Mouse (Mus musculus) megakaryocyte, adult 5-6 weeks (primary cell): ENCODE measurements around the gene Stxbp6. TPM values are rescaled to one million over a fixed set of nuclear protein-coding genes. Genes with fewer than 3 reads are reported as not detected.
"Not testable (repeated sequence)": the region's sequence is repeated elsewhere in the genome, so short reads cannot be mapped to it uniquely, and the experiment has no call there.

Experiments used
- ATAC-seq: 2 replicates; pipeline ENCODE4 v1.8.0; 2016; ENCODE audit warnings: mild to moderate bottlenecking, inconsistent platforms; ENCODE audit not compliant: poor library complexity, severe bottlenecking
- total RNA-seq, 2 experiments: library from RNA; stranded (forward) in 1 of 2; stranded (reverse) in 1 of 2; fragments of 153-499, 151-499 nt in 1 of 2; fragments of 221-1000, 200-1000 nt in 1 of 2; gene quantifications; 2 replicates each; pipeline versions ENCODE4 v1.2.3 to v1.2.4; 2015 to 2017

The Stxbp6 gene
- total RNA-seq, 2 experiments from 2014 or later: 54.7 to 56.1 TPM

GRCm38 (mm10) chr12:45058007-45058406 is 16.5 kb downstream of the Stxbp6 start:
- peak; percentile 91 for ATAC-seq

- no peak for ATAC-seq
Measured at GRCm38 (mm10) chr12:45056372-45056771, 18.1 kb downstream of the Stxbp6 start.

GRCm38 (mm10) chr12:45053319-45053718 is 21.2 kb downstream of the Stxbp6 start:
- ATAC-seq: no peak

- no peak for ATAC-seq
Measured at GRCm38 (mm10) chr12:45052860-45053259, 21.6 kb downstream of the Stxbp6 start.

GRCm38 (mm10) chr12:45049894-45050293 is 24.6 kb downstream of the Stxbp6 start:
- ATAC-seq: no peak

- ATAC-seq: not testable (repeated sequence)
Measured at GRCm38 (mm10) chr12:45047711-45048110, 26.8 kb downstream of the Stxbp6 start.

- ATAC-seq: no peak
Measured at GRCm38 (mm10) chr12:45047172-45047571, 27.3 kb downstream of the Stxbp6 start.

GRCm38 (mm10) chr12:45044581-45044980 is 29.9 kb downstream of the Stxbp6 start:
- no peak for ATAC-seq

- no peak for ATAC-seq
Measured at GRCm38 (mm10) chr12:45042591-45043091, 31.9 kb downstream of the Stxbp6 start.

GRCm38 (mm10) chr12:45037496-45037895 is 37.0 kb downstream of the Stxbp6 start:
- no peak for ATAC-seq

- no peak for ATAC-seq
Measured at GRCm38 (mm10) chr12:45037091-45037490, 37.4 kb downstream of the Stxbp6 start.

- ATAC-seq: no peak
Measured at GRCm38 (mm10) chr12:45030681-45031080, 43.8 kb downstream of the Stxbp6 start.

GRCm38 (mm10) chr12:45026347-45026746 is 48.2 kb downstream of the Stxbp6 start:
- ATAC-seq: no peak

- ATAC-seq: no peak
Measured at GRCm38 (mm10) chr12:45020018-45020417, 54.5 kb downstream of the Stxbp6 start.

- no peak for ATAC-seq
Measured at GRCm38 (mm10) chr12:45019059-45019822, 55.3 kb downstream of the Stxbp6 start.

GRCm38 (mm10) chr12:45013246-45013756 is 61.2 kb downstream of the Stxbp6 start:
- no peak for ATAC-seq

- peak; percentile 89 for ATAC-seq
Measured at GRCm38 (mm10) chr12:45011436-45012089, 62.9 kb downstream of the Stxbp6 start.

- ATAC-seq: no peak
Measured at GRCm38 (mm10) chr12:45011006-45011405, 63.5 kb downstream of the Stxbp6 start.

- ATAC-seq: no peak
Measured at GRCm38 (mm10) chr12:45009984-45010611, 64.4 kb downstream of the Stxbp6 start.

GRCm38 (mm10) chr12:45006569-45006968 is 67.9 kb downstream of the Stxbp6 start:
- no peak for ATAC-seq

- ATAC-seq: peak; percentile 56
Measured at GRCm38 (mm10) chr12:45006049-45006448, 68.5 kb downstream of the Stxbp6 start.
